Mouse (Mus musculus): ENCODE measurements around the gene Lrrc45. TPM values are rescaled to one million over a fixed set of nuclear protein-coding genes. Genes with fewer than 3 reads are reported as not detected.

Gene Lrrc45
- polyA plus RNA-seq, 1 experiment from 2014 or later = 5.1 TPM

GRCm38 (mm10) chr11:120722761-120723382 lies 9.1 kb downstream of the Lrrc45 start:
- DNase-seq (no peak), ATAC-seq (no peak)
- H3K27ac ChIP-seq (ENCODE audit: low read depth) = no peak overlapping the region
- TF ChIP-seq EP300 (IDR thresholded peaks at IDR 0.05; ENCODE audit: low read depth) = no peak
- no peak for TF ChIP-seq CTCF (IDR thresholded peaks at IDR 0.05; ENCODE audit: low read depth)
- peaks cover 15% of the 10 kb centered on the region for H3K36me3 ChIP-seq (replicated peaks; ENCODE audit: insufficient read depth, low read length)
- H3K4me3 ChIP-seq (ENCODE audit: low read depth, low read length) = no peak overlapping the region
- no peaks in the 10 kb centered on the region for H3K9me3 ChIP-seq (ENCODE audit: low read length)
- H3K9ac ChIP-seq (replicated peaks) = no peak overlapping the region
- H3K27me3 ChIP-seq (ENCODE audit: insufficient read depth, low read length) = peaks cover 24% of the 10 kb centered on the region
- peaks cover 30% of the 10 kb centered on the region for H3K4me1 ChIP-seq (ENCODE audit: insufficient read depth)
- 79% methylated on average over 11 of the region's 11 CpGs for WGBS (ENCODE audit: insufficient replicate concordance)
- no peak overlapping the region for H3K4me2 ChIP-seq (ENCODE audit: low read depth, low read length)

- TF ChIP-seq CTCF (IDR thresholded peaks at IDR 0.05; ENCODE audit: low read depth) (no peak), EP300 (IDR thresholded peaks at IDR 0.05; ENCODE audit: low read depth) (no peak)
- ATAC-seq = no peak
- H3K4me2 ChIP-seq (ENCODE audit: low read depth, low read length) = no peak overlapping the region
- H3K9ac ChIP-seq (replicated peaks) = no peak overlapping the region
- 91% methylated on average over 6 of the region's 7 CpGs for WGBS (ENCODE audit: insufficient replicate concordance)
- no peak for DNase-seq
- peaks cover 30% of the 10 kb centered on the region for H3K4me1 ChIP-seq (ENCODE audit: insufficient read depth)
- no peak overlapping the region for H3K27ac ChIP-seq (ENCODE audit: low read depth)
- peaks cover 9% of the 10 kb centered on the region for H3K36me3 ChIP-seq (replicated peaks; ENCODE audit: insufficient read depth, low read length)
- no peaks in the 10 kb centered on the region for H3K9me3 ChIP-seq (ENCODE audit: low read length)
- peaks cover 24% of the 10 kb centered on the region for H3K27me3 ChIP-seq (ENCODE audit: insufficient read depth, low read length)
- H3K4me3 ChIP-seq (ENCODE audit: low read depth, low read length) = no peak overlapping the region
Observed at GRCm38 (mm10) chr11:120723509-120723908, 9.8 kb downstream of the Lrrc45 start.

- peak overlapping the region; percentile 70 for H3K9ac ChIP-seq (replicated peaks)
- H3K4me3 ChIP-seq (ENCODE audit: low read depth, low read length) = peak overlapping the region; percentile 63
- TF ChIP-seq CTCF (IDR thresholded peaks at IDR 0.05; ENCODE audit: low read depth) (peak; percentile 5; the same call in 1 of the 2 replicates), EP300 (IDR thresholded peaks at IDR 0.05; ENCODE audit: low read depth) (no peak)
- peak overlapping the region; percentile 93 for H3K27ac ChIP-seq (ENCODE audit: low read depth)
- peak overlapping the region; percentile 86 for H3K4me2 ChIP-seq (ENCODE audit: low read depth, low read length)
- no peaks in the 10 kb centered on the region for H3K9me3 ChIP-seq (ENCODE audit: low read length)
- WGBS (ENCODE audit: insufficient replicate concordance) = 22% methylated on average over 34 of the region's 36 CpGs
- DNase-seq (no peak), ATAC-seq (peak; percentile 77)
- 0 out of 2 replicates have a peak, but pooled peaks cover 2% of the 10 kb centered on the region for H3K36me3 ChIP-seq (replicated peaks; ENCODE audit: insufficient read depth, low read length)
- peaks cover 17% of the 10 kb centered on the region for H3K27me3 ChIP-seq (ENCODE audit: insufficient read depth, low read length)
- peaks cover 22% of the 10 kb centered on the region for H3K4me1 ChIP-seq (ENCODE audit: insufficient read depth)
Observed at GRCm38 (mm10) chr11:120726243-120727168, 12.8 kb downstream of the Lrrc45 start.

GRCm38 (mm10) chr11:120727169-120727527 lies 13.4 kb downstream of the Lrrc45 start, which contains the start of gene Dcxr:
Gene Dcxr, minus strand, starts transcription at chr11:120727281.
- DNase-seq (peak; percentile 88), ATAC-seq (peak; percentile 89)
- peak within 1 kb of the TSS; percentile 63 for H3K4me3 ChIP-seq (ENCODE audit: low read depth, low read length)
- 0 out of 2 replicates have a peak, but pooled peaks cover 2% of the 10 kb centered on the region for H3K36me3 ChIP-seq (replicated peaks; ENCODE audit: insufficient read depth, low read length)
- peaks cover 16% of the 10 kb centered on the region for H3K4me1 ChIP-seq (ENCODE audit: insufficient read depth)
- H3K4me2 ChIP-seq (ENCODE audit: low read depth, low read length) = peak within 1 kb of the TSS; percentile 86
- 1% methylated on average over 14 of the region's 14 CpGs for WGBS (ENCODE audit: insufficient replicate concordance)
- peaks cover 10% of the 10 kb centered on the region for H3K27me3 ChIP-seq (ENCODE audit: insufficient read depth, low read length)
- TF ChIP-seq CTCF (IDR thresholded peaks at IDR 0.05; ENCODE audit: low read depth) (peak; percentile 63), EP300 (IDR thresholded peaks at IDR 0.05; ENCODE audit: low read depth) (no peak)
- peak within 1 kb of the TSS; percentile 70 for H3K9ac ChIP-seq (replicated peaks)
- no peaks in the 10 kb centered on the region for H3K9me3 ChIP-seq (ENCODE audit: low read length)
- peak within 1 kb of the TSS; percentile 93 for H3K27ac ChIP-seq (ENCODE audit: low read depth)

GRCm38 (mm10) chr11:120727564-120727963 lies 13.8 kb downstream of the Lrrc45 start:
- ATAC-seq = no peak
- Histone ChIP-seq H3K4me2 (ENCODE audit: low read depth, low read length) (peak overlapping the region; percentile 86), H3K4me3 (ENCODE audit: low read depth, low read length) (no peak overlapping the region), H3K9ac (replicated peaks) (no peak overlapping the region), H3K27me3 (ENCODE audit: insufficient read depth, low read length) (peaks cover 6% of the 10 kb centered on the region; the same call in 1 of the 2 replicates), H3K9me3 (ENCODE audit: low read length) (no peaks in the 10 kb centered on the region), H3K27ac (ENCODE audit: low read depth) (peak overlapping the region; percentile 7; the same call in 1 of the 2 replicates), H3K36me3 (replicated peaks; ENCODE audit: insufficient read depth, low read length) (0 out of 2 replicates have a peak, but pooled peaks cover 2% of the 10 kb centered on the region), H3K4me1 (ENCODE audit: insufficient read depth) (peaks cover 15% of the 10 kb centered on the region)
- no peak for TF ChIP-seq EP300 (IDR thresholded peaks at IDR 0.05; ENCODE audit: low read depth)
- no peak for TF ChIP-seq CTCF (IDR thresholded peaks at IDR 0.05; ENCODE audit: low read depth)
- no peak for DNase-seq
- 46% methylated on average over 12 of the region's 12 CpGs for WGBS (ENCODE audit: insufficient replicate concordance)
